Mouse (Mus musculus): ENCODE data around the gene Svopl.

Svopl gene

GRCm38 (mm10) chr6:38031924-38032540, 14.8 kb downstream of the Svopl start:
- no peak for DNase-seq (ENCODE audit: low read depth, low spot score)

- no peak for DNase-seq (ENCODE audit: low read depth, low spot score)
Measured at GRCm38 (mm10) chr6:38028205-38028604, 18.6 kb downstream of the Svopl start.

- peak; percentile 16 for DNase-seq (ENCODE audit: low read depth, low spot score)
Measured at GRCm38 (mm10) chr6:38027771-38028170, 19.0 kb downstream of the Svopl start.

- no peak for DNase-seq (ENCODE audit: low read depth, low spot score)
Measured at GRCm38 (mm10) chr6:38023284-38023683, 23.5 kb downstream of the Svopl start.

GRCm38 (mm10) chr6:38021406-38021805, 25.4 kb downstream of the Svopl start:
- DNase-seq (ENCODE audit: low read depth, low spot score), result no peak

GRCm38 (mm10) chr6:38012829-38013228, 34.0 kb downstream of the Svopl start:
- no peak for DNase-seq (ENCODE audit: low read depth, low spot score)

- DNase-seq (ENCODE audit: low read depth, low spot score), result peak; percentile 85
Measured at GRCm38 (mm10) chr6:38007459-38007858, 39.3 kb downstream of the Svopl start.

- no peak for DNase-seq (ENCODE audit: low read depth, low spot score)
Measured at GRCm38 (mm10) chr6:37967386-37967785, 79.4 kb downstream of the Svopl start.

GRCm38 (mm10) chr6:37951306-37951705, 95.5 kb downstream of the Svopl start:
- DNase-seq (ENCODE audit: low read depth, low spot score), result peak; percentile 69

- peak; percentile 77 for DNase-seq (ENCODE audit: low read depth, low spot score)
Measured at GRCm38 (mm10) chr6:37936498-37936897, 110.3 kb downstream of the Svopl start.
